Mouse (Mus musculus) liver, adult (tissue): Measurements from ENCODE around the gene Clmp.

Experiments used
- GATA4 ChIP-seq: IDR thresholded peaks from 2 replicates; pipeline ENCODE4 v1.6.1; 2014; ENCODE audit warnings: mild to moderate bottlenecking, low read length; ENCODE audit not compliant: insufficient replicate concordance

Clmp gene

GRCm38 (mm10) chr9:40709587-40709986 lies 23.8 kb downstream of the Clmp start:
- no peak for TF ChIP-seq GATA4

DNA sequence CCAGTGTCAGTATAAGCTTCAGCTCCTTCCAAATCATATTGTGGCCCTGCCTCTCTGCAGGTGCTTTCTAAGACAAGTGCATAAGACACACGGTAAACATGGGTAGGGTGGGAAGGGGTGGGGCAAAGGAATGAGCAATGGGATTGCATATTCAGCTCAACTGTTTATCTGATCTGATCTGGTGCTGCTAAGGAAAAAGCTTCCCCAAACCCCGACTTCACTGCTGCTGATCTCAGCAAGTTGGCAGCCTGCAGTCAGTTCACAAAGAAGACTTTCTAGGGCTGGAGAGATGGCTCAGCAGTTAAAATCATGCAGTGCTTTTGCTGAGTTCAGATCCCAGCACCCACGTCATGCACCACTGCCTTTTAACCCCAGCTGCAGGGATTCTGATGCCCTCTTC lies 24.2 kb downstream of the Clmp start:
- TF ChIP-seq GATA4 = no peak

DNA sequence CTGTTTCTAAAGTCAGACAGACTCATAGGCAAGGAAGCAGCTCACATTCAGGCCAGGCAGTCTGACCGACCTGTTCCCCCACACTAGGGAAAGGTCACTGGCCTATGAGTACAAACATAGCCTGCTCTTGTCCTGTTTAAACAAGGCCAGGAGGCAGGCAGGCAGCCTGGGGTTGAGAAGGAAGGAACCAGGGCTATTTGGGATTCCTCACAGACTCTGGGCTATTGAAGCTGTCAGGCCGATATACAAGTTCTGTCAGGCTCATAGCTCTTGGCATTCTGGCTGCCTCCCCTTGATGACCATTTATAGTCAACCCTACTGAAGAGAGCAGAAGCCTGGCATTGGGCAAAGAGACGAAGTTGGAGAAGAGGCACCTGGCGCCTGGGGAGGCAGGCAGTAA lies 25.9 kb downstream of the Clmp start:
- no peak for TF ChIP-seq GATA4

GRCm38 (mm10) chr9:40717182-40717874 lies 31.6 kb downstream of the Clmp start:
- TF ChIP-seq GATA4 = no peak

GRCm38 (mm10) chr9:40717875-40718185 lies 32.1 kb downstream of the Clmp start:
- no peak for TF ChIP-seq GATA4

GRCm38 (mm10) chr9:40720881-40721280 lies 35.1 kb downstream of the Clmp start:
- TF ChIP-seq GATA4 = no peak

GRCm38 (mm10) chr9:40723311-40723772 lies 37.6 kb downstream of the Clmp start:
- no peak for TF ChIP-seq GATA4

GRCm38 (mm10) chr9:40724978-40725377 lies 39.2 kb downstream of the Clmp start:
- TF ChIP-seq GATA4 = no peak

DNA sequence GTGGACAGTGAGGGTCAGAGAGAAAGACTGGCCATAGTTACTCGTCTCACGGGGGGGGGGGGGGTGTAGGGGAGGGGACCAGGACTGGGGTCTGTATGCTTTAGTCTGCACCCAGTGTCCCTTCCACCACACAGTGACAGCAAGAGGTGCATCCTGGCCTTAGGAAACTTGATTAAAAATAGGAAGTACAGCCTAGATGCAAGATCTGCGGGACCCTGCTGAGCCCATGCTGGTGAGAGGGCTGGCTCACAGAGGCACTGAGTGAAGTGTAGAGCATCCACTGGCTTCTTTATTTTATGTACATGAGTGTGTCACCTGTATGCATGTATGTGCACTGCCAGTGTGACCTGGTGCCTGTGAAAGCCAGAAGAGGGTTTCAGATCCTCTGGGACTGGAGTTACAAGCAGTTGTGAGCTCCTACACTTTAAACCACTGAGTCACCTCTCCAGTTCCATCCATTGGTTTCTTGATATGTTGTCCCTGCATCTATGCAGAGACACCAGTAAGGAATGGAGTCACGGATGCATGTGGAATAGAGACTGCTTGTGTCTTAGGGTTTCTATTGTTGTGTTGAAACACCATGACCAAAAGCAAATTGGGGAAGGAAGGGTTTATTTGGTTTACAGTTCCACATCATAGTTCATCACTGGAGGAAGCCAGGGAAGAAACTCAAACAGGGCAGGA lies 41.5 kb downstream of the Clmp start:
- TF ChIP-seq GATA4 = no peak

DNA sequence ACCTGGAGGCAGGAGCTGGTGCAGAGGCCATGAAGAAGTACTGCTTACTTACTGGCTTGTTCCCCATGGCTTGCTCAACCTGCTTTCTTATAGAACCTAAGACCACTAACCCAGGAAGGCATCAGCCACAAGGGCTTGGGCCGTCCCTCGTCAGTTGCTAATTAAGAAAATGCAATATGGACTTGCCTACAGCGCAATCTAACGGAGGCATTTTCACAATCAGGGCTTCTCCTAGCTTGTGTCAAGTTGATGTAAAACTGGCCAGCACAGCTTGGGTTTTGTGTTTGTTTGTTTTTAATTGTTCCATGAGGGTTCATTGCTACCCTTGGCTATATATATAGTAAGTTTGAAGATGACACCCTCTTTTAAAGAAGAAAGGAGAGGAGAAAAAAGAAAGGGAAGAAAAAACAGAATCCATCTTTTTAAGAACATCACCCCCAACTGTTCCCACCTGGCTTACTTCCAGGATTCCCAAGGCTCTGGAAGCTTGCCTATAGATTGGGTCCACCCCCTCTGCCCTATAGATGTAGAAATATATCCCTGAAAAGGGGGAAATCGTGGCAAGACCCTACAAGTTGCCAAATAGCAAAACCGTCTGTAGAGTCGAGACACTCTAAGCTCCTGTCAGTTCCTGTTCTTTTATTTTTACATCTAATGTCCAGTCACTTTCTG lies 42.2 kb downstream of the Clmp start:
- TF ChIP-seq GATA4 = no peak

- no peak for TF ChIP-seq GATA4
Measured at GRCm38 (mm10) chr9:40730302-40730700, 44.5 kb downstream of the Clmp start.

- no peak for TF ChIP-seq GATA4
Measured at GRCm38 (mm10) chr9:40730701-40731590, 45.2 kb downstream of the Clmp start.

- TF ChIP-seq GATA4 = no peak
Measured at GRCm38 (mm10) chr9:40731591-40732048, 45.9 kb downstream of the Clmp start.

DNA sequence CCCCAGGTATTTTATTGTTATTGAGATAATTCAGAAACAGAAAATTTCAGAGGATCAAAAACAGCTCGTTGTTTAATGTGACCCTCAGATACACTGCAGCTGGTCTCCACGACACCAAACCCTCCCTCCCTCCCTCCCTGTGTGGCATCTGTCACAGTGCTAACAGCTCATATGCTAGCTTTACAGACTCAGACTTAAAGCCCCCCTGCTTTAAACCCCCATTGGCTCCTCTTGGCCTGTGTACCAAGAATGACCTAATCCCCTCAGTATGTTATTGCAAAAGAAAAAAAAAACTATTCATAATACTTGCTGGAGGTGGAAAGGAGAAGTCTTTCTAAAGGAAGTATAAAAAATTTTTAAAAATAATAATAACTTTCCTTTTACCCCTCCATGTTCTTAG lies 46.5 kb downstream of the Clmp start:
- no peak for TF ChIP-seq GATA4

- TF ChIP-seq GATA4 = no peak
Measured at GRCm38 (mm10) chr9:40737117-40737516, 51.4 kb downstream of the Clmp start.
